Mouse (Mus musculus) liver, embryonic 14.5 days (tissue): ENCODE measurements around the gene Clrn3. TPM values are rescaled to one million over a fixed set of nuclear protein-coding genes. Genes with fewer than 3 reads are reported as not detected.

Source experiments
- ATAC-seq: fragments of 200-750 bp; cut with Nextera tagmentation; 2 replicates; pipeline ENCODE4 v1.8.0; 2017; ENCODE audit warnings: moderate number of reproducible peaks, mild to moderate bottlenecking, moderate library complexity; ENCODE audit not compliant: insufficient read depth
- DNase-seq, 3 experiments: peaks; one replicate each; pipeline ENCODE4 v3.0.0-alpha.2; 2012 to 2013; ENCODE audit warnings: low read depth in 3 of 3, low spot score in 3 of 3
- H3K27ac ChIP-seq: fragments of 300-500 bp; sonication (generic); 2 replicates; pipeline ENCODE4 v1.5.1; 2014; ENCODE audit warnings: moderate library complexity, mild to moderate bottlenecking, control low read depth, inconsistent platforms
- H3K27me3 ChIP-seq: fragments of 300-500 bp; sonication (generic); 2 replicates; pipeline ENCODE4 v1.6.1; 2014; ENCODE audit warnings: mild to moderate bottlenecking, low read length, moderate library complexity; ENCODE audit not compliant: control insufficient read depth, insufficient read depth
- H3K36me3 ChIP-seq: fragments of 300-500 bp; sonication (generic); replicated peaks from 2 replicates; pipeline ENCODE4 v1.6.1; 2014; ENCODE audit warnings: low read depth; ENCODE audit not compliant: control insufficient read depth, insufficient read depth
- H3K4me1 ChIP-seq, 2 experiments: fragments of 200-500 bp in 1 of 2; fragments of 300-500 bp in 1 of 2; sonication (generic) in 1 of 2; replicated peaks; 2 replicates each; pipeline ENCODE4 v1.6.1; 2012 to 2014; ENCODE audit warnings: antibody characterized with exemption in 1 of 2, inconsistent platforms in 1 of 2, low read length in 1 of 2; ENCODE audit not compliant: control insufficient read depth in 2 of 2, insufficient read depth in 2 of 2
- H3K4me2 ChIP-seq: fragments of 300-500 bp; sonication (generic); 2 replicates; pipeline ENCODE4 v1.6.1; 2014; ENCODE audit warnings: low read depth, mild to moderate bottlenecking, control low read depth, moderate library complexity
- H3K4me3 ChIP-seq, 2 experiments: fragments of 200-500 bp in 1 of 2; fragments of 300-500 bp in 1 of 2; sonication (generic) in 1 of 2; 2 replicates each; pipeline ENCODE4 v1.5.1; 2012 to 2014; ENCODE audit warnings: low read depth in 2 of 2, low read length in 2 of 2, mild to moderate bottlenecking in 2 of 2, control low read depth in 1 of 2, inconsistent platforms in 1 of 2, moderate library complexity in 1 of 2; ENCODE audit not compliant: insufficient read depth in 1 of 2
- H3K9ac ChIP-seq: fragments of 300-500 bp; sonication (generic); replicated peaks from 2 replicates; pipeline ENCODE4 v1.6.1; 2014; ENCODE audit warnings: mild to moderate bottlenecking, control low read depth, moderate library complexity
- H3K9me3 ChIP-seq: fragments of 300-500 bp; sonication (generic); 2 replicates; pipeline ENCODE4 v1.6.1; 2016; ENCODE audit warnings: low read length, mixed read lengths; ENCODE audit not compliant: control insufficient read depth
- CTCF ChIP-seq: IDR thresholded peaks from 2 replicates; pipeline ENCODE4 v1.5.1; 2016; ENCODE audit warnings: antibody characterized with exemption, low read depth, control low read depth
- EP300 ChIP-seq: IDR thresholded peaks from 2 replicates; pipeline ENCODE4 v1.6.1; 2016; ENCODE audit warnings: antibody characterized with exemption, low read depth
- WGBS: fragments of 180-500 bp; shearing (Covaris S2); extraction: QIAGEN DNeasy Blood & Tissue Kit; methylation state at CpG from one replicate; pipeline ENCODE4 v1.1.7; 2014; ENCODE audit not compliant: insufficient replicate concordance; 5-methylcytosine and 5-hydroxymethylcytosine counted together
- polyA plus RNA-seq, 2 experiments: library from polyadenylated mRNA; depleted of rRNA in 1 of 2; stranded (reverse) in 1 of 2; unstranded in 1 of 2; fragments of >200 nt; fragmentation: Nextera tagmentation in 1 of 2; extraction: Ambion mirVana in 1 of 2; gene quantifications; 2 replicates each; pipeline versions ENCODE4 v1.2.1 to v1.2.3; 2012 to 2014

Gene Clrn3
- polyA plus RNA-seq, 2 experiments: not detected

DNA sequence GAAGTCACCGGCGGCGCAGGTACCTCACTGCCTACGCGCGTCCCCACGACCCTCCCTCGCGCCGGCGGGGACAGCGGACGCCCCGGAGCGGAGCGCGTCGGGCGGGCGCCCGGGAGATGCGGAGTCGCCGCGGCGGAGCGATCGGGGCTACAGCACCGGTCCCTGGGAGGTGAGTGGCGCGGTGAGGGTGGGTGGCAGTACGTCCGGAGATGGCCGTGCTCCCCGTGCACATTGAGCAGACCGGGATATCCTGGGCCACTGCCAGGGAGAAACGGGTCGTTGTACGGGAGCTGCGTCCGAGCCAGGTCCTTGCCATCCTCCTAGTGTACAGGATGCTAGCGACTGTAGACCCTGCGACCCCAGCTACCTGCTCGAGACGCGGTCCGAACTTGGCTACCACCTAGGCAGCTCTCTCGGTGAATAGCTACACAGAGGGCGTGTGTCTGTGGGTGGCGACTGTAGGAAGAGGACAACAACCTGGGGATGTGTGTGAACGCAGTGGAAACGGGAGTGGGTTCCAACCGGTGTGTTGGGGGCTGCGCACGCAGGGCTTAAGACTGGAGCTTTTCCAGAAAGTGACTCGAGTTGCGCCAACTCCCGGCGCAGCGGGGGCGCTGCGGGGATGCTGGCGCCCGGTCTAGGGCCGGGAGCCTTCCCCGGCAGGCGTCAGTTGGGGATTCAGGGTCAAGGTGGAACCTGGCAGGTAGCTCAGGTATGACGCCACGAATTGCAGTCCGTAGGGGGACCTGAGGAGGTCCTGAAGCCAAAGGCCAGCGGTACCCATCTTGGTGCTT, 9.7 kb upstream of the Clrn3 start:
- ATAC-seq: peak; percentile 56

DNA sequence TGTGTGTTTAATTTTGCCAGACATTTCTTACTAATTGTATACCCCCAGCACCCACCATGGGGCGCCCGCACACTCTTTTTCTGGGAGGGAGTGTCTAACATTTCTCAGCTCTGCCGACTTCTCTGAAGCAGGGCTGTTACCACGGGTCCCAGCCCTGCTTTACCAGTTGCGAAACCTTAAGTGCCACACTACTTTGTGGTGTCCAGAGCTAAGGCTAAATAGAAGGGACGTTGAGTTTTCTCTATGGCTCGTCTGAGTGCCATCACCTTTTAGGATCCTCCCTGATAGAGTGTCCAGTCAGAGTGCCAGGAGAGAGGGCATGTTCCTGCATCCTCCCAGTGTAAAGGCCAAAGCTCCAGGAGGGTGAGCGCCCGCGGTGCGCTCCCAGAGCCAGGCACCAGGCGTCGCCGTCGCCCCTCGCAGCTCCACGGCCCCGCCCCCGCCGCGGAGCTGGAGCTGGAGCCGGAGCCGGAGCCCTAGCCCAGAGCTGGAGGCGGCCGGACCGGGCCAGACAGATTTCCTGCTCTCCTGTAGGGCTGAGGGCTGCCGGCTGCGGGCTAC, 9.0 kb upstream of the Clrn3 start, which contains the start of gene Ptpre:
TSS of gene Ptpre (plus strand) at position 141 of the 561 bp plus-strand sequence.
- H3K9ac ChIP-seq: peak within 1 kb of the TSS; percentile 46
- peak; percentile 92 for ATAC-seq
- WGBS: 1% methylated on average over 28 of the region's 28 CpGs

More for the DNA sequence above, 9.7 kb upstream of the Clrn3 start:
- DNase-seq: no peak
- Histone ChIP-seq H3K27ac (no peak overlapping the region), H3K9ac (peak overlapping the region; percentile 46), H3K4me2 (peak overlapping the region; percentile 77), H3K4me3 (peak overlapping the region; percentile 63 to 65), H3K9me3 (no peaks in the 10 kb centered on the region), H3K27me3 (no peaks in the 10 kb centered on the region), H3K4me1 (peaks cover 0 to 7% of the 10 kb centered on the region in 2 experiments; a peak in 2 of 4 replicates), H3K36me3 (no peaks in the 10 kb centered on the region)
- TF ChIP-seq CTCF (no peak), EP300 (no peak)
- under 1% methylated on average over 71 of the region's 71 CpGs for WGBS

DNA sequence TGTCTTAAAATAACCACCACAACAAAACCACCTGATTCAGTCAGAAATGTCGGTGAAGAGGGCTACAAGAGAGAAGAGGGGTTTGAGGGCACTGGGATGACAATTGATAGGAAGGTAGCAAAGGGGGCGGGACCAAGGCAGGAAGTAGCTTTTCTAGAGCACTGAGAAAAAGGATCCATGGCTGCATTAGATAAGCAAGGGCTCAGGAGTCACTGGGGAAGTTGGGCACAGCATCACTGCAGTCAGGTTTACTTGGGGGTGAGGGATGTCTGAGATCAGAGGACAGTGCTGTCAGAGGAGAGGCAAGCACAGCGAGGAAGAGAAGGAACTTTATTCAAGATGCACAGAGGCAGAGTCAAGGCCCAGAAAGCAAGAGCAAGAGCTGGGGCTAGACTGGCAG, 7.5 kb upstream of the Clrn3 start:
- TF ChIP-seq EP300: no peak
- H3K4me1 ChIP-seq: peaks cover 0 to 7% of the 10 kb centered on the region in 2 experiments; a peak in 2 of 4 replicates

More for the DNA sequence above, 9.0 kb upstream of the Clrn3 start, which contains the start of gene Ptpre:
- Histone ChIP-seq H3K27me3 (no peaks in the 10 kb centered on the region), H3K4me2 (peak within 1 kb of the TSS; percentile 77), H3K9me3 (no peaks in the 10 kb centered on the region), H3K27ac (no peak within 1 kb of the TSS), H3K4me1 (peaks cover 0 to 7% of the 10 kb centered on the region in 2 experiments; a peak in 2 of 4 replicates), H3K4me3 (peak within 1 kb of the TSS; percentile 63 to 65), H3K36me3 (no peaks in the 10 kb centered on the region)
- peak; percentile 64 for TF ChIP-seq CTCF
- no peak for TF ChIP-seq EP300
- DNase-seq: peak; percentile 41 to 58 (median 52)

DNA sequence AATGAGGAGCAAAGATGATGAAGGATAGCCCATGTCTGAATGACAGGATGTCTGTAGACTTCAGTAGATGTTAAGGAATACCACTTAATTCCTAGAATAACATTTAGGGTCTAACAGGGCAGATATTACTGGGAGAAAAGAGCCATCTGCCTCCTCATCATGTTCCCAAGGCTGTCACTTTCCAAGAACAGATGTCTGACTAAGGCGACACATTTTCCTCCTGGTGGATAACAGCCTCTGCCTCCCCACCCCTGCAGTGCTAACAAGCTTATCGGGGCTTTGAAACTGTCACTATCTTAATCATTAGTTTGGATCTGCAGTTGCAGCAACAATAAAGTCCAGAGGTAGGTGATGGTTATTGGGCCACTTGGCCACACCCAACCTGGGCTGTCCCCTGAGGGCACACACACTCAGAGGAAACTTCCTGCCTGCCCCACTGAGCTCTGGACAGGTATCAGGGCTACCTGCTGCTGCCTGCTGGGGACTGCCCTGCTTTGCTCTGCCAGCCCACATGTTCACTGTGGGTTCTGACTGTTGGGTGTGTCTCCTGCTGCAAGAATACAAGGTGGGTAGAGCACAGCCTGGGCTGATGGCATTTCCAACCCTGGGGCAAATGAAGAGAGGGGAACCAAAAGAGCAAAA, 6.2 kb upstream of the Clrn3 start:
- ATAC-seq: no peak
- H3K27me3 ChIP-seq: no peaks in the 10 kb centered on the region
- H3K4me1 ChIP-seq: peaks cover 0 to 6% of the 10 kb centered on the region in 2 experiments; a peak in 2 of 4 replicates
- H3K27ac ChIP-seq: no peak overlapping the region
- no peak for DNase-seq
- 14% methylated on average over 2 of the region's 2 CpGs for WGBS
- H3K4me3 ChIP-seq: no peak overlapping the region
- H3K9me3 ChIP-seq: no peaks in the 10 kb centered on the region
- no peaks in the 10 kb centered on the region for H3K36me3 ChIP-seq
- no peak for TF ChIP-seq EP300
- TF ChIP-seq CTCF: no peak
- H3K9ac ChIP-seq: no peak overlapping the region
- H3K4me2 ChIP-seq: no peak overlapping the region

More for the DNA sequence above, 7.5 kb upstream of the Clrn3 start:
- Histone ChIP-seq H3K27me3 (no peaks in the 10 kb centered on the region), H3K4me2 (no peak overlapping the region), H3K4me3 (no peak overlapping the region), H3K9me3 (no peaks in the 10 kb centered on the region), H3K27ac (no peak overlapping the region), H3K36me3 (no peaks in the 10 kb centered on the region), H3K9ac (no peak overlapping the region)
- DNase-seq (no peak), ATAC-seq (no peak)
- WGBS: 19% methylated on average over 3 of the region's 3 CpGs

DNA sequence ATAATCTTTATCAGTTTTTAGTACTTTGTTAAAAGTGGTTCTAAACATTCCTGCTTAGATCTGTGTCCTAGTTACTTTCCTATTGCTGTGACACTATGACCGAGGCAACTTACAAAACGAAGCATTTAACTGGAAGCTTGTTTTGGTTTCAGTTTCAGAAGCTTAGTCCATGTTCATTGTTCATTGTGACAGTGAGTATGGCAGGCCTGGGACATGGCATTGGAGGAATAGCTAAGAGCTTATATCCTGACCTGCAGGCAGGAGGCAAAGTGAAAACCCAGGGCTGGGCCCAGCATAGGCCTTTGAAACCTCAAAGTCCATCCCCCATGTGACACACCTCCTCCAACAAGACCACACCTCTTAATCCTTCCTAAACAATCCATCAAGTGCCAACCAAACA, 614 bp upstream of the Clrn3 start:
- Histone ChIP-seq H3K27me3 (no peaks in the 10 kb centered on the region), H3K4me3 (no peak overlapping the region), H3K27ac (no peak overlapping the region), H3K36me3 (no peaks in the 10 kb centered on the region), H3K9me3 (no peaks in the 10 kb centered on the region), H3K4me1 (no peaks in the 10 kb centered on the region), H3K4me2 (no peak overlapping the region), H3K9ac (no peak overlapping the region)
- ATAC-seq: no peak
- TF ChIP-seq CTCF: no peak
- no peak for TF ChIP-seq EP300
- 64% methylated on average over 2 of the region's 2 CpGs for WGBS
- no peak for DNase-seq
